Mouse (Mus musculus): ENCODE measurements around the gene Crcp.
"Not testable (repeated sequence)": the region's sequence is repeated elsewhere in the genome, so short reads cannot be mapped to it uniquely, and the experiment has no call there.

Crcp gene

GRCm38 (mm10) chr5:130023767-130024539 lies 5.1 kb upstream of the Crcp start:
- peak; percentile 80 to 82 for DNase-seq (ENCODE audit: low spot score in 2 of 2)

GRCm38 (mm10) chr5:130027134-130027533 lies 2.0 kb upstream of the Crcp start:
- no peak for DNase-seq (ENCODE audit: low spot score in 2 of 2)

DNA sequence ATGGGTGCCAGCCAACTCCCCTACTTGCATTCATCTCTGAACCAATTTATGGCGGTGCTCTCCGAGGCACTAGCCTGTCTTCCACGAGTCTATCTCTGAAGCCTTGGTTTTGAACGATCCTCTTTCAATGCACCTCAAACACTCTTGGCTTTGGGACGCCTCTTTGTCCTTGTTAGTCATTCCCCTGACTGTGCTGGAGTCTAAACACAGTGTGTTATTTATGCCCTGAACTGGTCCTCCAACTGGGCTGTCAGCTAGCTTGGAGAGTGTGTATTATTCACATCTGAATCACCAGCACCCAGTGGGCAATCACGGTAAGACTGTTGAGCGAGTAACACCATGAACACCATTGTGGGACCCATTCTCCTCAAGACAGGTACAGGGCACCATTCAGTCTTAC lies 1.4 kb upstream of the Crcp start:
- DNase-seq (ENCODE audit: low spot score in 2 of 2) = no peak

DNA sequence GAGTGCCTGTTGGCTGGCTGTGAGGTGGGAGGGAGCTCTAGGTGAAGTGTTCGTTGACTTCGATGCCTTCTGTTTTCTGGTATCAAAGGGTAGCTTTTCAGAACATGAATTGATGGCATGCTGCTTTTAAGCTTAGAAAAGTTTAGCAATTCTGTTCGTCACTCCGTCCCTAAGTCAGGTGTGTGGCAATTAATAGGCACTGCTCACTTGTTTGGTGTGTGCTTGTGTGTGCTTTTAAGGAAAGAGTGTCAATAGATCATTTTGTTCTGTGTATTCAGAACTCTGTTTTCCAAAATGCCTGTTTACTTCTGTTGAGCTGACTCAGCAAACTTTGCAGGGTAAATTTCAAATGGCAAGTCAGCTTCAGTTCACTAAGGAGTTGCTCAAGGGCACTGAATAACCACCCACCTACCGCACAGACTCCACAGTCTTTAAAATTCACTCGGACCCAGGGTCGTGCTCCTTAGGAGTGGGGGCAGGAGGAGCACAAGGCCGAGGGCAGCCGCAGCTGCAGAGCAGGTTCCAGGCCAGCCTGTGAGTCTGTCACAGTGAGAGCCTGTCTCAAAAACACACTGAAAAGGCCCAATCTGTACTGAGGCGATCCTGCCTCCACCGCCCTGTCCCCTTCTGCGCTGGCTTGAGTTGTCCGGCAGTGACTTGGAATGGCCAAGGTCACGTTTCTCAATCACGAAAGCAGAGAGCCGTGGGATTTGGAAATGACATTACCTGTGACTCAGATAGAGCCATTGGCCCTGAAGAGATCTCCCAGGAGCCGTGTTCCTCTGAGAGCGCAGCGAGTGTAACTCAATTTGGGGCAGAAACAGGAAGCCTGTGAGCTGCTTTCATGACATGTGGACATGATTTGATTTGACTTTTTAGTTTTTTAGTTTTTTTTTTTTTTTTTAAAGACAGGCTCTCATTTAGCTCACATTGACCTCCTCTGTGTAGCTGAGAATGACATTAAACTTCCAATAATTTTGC lies 2.6 kb downstream of the Crcp start:
- DNase-seq (ENCODE audit: low spot score in 2 of 2) = no peak

DNA sequence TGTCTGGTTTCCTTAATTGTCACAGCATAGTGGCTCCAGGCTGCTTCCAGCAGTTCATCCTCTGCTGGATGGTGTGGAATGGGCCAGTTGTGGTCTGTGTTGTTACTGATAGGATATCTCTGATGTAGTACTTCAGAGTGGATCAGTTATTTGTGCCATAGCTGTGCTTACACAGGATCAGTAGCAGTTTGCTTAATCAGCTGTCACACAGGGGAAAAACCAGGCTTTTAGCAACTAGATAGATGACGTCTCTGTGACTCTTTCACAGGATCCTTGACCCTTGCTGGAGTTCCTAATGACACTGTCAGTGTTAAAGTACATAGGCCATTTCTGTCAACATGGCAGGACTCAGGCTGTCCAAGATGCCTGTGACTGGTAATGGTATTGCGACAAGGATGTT lies 4.8 kb downstream of the Crcp start:
- DNase-seq (ENCODE audit: low spot score in 2 of 2) = no peak

- not testable (repeated sequence) for DNase-seq (ENCODE audit: low spot score in 2 of 2)
Observed at GRCm38 (mm10) chr5:130036300-130036699, 7.2 kb downstream of the Crcp start.

- peak; percentile 9 to 35 for DNase-seq (ENCODE audit: low spot score in 2 of 2)
Observed at GRCm38 (mm10) chr5:130037752-130038455, 8.8 kb downstream of the Crcp start.

GRCm38 (mm10) chr5:130040797-130041196 lies 11.7 kb downstream of the Crcp start:
- no peak for DNase-seq (ENCODE audit: low spot score in 2 of 2)

GRCm38 (mm10) chr5:130041262-130041661 lies 12.2 kb downstream of the Crcp start:
- DNase-seq (ENCODE audit: low spot score in 2 of 2) = no peak

DNA sequence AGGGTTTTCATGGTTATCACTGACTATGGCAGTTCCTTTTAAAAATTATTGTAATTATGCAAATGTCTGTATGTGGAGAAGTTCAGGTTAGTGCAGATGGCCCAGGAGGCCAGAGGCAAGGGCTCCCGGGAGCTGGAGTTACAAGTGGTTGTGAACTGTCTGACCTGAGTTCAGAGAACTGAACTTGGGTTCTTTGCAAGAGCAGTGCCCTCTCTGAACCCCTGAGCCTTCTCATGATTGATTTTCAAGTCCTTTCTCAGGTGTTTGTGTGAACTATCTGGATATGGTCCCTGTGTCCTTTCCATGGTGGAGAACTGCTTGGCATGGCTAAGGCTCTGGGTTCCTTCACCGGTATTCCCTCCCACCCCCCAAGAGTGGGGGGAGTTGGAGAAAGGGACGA lies 14.7 kb downstream of the Crcp start:
- DNase-seq (ENCODE audit: low spot score in 2 of 2) = no peak

- no peak for DNase-seq (ENCODE audit: low spot score in 2 of 2)
Observed at GRCm38 (mm10) chr5:130044201-130044695, 15.2 kb downstream of the Crcp start.

- DNase-seq (ENCODE audit: low spot score in 2 of 2) = no peak
Observed at GRCm38 (mm10) chr5:130046100-130046499, 17.0 kb downstream of the Crcp start.

DNA sequence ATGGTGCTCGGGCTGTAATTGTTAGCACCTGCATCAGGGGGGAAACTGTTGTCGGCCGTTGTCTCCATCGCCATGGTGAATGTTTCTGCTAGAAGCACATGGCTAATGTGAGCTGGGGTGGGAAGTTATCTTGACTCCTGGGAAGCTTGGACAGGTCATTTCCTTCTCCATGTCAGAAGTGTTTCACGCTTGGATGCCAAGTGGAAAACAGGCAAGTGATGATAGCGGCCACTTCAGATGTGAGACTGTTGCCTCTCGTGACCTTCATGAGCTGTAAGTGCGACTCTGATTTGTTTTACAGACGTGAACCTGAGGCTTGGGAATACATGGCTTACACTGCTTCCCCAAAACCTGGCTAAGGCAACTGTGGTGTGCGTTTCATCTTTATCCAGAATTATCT lies 17.5 kb downstream of the Crcp start:
- DNase-seq (ENCODE audit: low spot score in 2 of 2) = no peak

GRCm38 (mm10) chr5:130047013-130047412 lies 17.9 kb downstream of the Crcp start:
- DNase-seq (ENCODE audit: low spot score in 2 of 2) = no peak

DNA sequence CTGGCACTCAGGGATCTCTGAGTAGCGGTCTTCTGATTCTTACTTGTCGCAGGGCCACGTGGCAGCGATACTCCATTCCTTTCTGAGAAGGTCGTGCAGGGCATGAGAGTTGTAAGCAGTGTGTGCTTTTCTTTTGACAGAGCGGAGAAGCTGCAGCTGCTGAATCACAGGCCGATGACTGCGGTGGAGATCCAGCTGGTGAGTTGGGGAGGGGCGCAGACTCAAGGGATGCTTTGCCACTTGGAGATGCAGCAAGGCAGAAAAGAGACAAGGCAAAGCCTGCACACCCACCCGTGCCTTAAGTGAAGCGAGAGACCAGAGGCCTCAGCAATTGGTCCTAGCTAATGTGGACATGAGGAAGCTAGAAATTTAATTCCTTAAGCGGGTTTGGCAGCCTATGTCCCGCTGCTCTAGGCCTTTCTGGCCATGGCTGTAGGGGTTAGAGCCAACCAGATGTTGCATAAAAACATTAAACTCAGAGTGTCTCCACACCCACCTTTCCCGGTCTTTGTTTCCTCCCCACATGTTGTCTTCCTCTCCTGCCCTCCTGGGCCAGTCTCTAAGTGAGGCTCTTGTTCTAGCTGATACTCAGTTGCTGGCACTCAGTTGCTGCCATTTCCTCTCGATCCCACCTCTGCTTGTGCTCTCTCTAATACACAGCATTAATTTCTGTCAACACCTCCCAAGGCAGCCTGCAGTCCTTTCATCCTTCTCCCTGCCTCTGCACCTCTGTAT lies 19.9 kb downstream of the Crcp start:
- DNase-seq (ENCODE audit: low spot score in 2 of 2) = no peak

GRCm38 (mm10) chr5:130050416-130050815 lies 21.3 kb downstream of the Crcp start:
- no peak for DNase-seq (ENCODE audit: low spot score in 2 of 2)

DNA sequence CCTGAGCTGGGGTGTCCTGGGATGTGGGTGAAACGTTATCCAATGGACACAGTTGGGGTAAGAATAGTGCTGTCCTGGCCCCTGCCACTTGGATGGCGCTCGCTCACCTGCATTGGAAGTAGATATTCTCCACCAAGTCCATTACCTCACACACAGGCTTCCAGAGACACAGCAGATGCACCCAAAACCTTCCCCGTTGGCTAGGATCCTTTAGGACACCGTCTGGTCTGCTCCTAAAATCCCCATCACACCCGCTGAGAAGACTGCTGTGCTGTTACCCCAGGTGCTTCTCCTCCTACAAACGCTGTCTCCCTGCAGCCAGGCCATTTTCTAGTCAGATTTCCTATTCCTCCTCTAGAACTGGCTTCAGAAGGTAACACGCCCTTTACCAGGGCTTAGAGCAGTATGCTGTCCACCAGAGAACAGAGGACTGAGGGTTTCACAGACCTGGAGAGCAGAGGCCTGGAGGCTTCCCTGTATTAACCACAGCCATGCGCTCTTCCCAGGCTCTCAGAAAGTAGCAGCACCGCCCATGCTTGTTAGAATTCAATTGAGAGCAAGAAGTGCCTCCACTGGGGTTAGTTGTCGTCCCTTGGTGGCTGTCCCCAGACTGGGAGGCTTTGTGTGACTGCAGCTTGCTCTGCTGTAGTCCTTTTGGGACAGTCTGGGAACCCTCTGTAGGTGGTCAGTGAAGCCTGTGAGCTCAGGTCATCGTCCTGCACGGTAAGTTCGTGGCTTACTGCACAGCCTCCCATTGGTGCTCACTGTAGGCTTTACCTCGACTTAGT lies 22.2 kb downstream of the Crcp start:
- DNase-seq (ENCODE audit: low spot score in 2 of 2) = no peak

DNA sequence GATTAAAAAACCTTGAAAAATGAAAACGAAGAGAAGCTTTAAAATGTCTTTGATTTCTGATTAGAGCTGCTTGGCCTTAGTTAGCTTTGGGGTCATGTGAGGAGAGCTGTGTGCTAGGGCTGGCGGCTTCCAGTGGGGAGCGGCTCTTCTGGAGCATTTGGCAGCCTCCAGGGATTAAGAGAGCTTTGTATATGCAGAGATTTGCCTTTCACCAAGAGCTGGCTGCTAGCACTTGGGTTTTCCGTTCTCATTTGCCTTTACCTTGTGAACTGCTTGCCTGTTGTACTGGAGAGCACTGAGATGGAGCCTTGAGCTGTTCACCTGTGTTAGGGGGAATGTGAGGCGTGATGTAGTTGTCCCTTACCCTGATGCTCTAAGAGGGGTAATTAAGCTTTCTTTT lies 23.4 kb downstream of the Crcp start:
- no peak for DNase-seq (ENCODE audit: low spot score in 2 of 2)

DNA sequence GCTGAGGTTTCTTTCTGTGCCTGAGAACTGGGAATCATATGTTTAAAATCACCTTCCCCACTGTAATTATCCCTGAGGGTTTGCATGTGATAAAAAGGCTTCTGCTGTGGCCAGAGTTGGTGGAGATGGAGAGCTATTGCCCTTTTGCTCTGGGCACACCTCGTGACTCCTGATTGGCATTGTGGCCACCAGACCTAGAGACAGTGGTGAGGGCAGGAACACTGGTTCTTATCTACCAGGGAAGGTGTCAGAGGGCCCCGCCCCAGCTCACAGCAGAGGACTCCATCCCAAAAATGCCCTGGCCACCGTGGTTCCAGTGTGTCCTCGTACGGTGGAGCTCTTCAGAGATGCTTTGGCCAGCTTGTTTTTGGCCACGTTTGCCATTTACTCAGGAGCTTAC lies 23.9 kb downstream of the Crcp start:
- DNase-seq (ENCODE audit: low spot score in 2 of 2) = no peak

GRCm38 (mm10) chr5:130055688-130056087 lies 26.6 kb downstream of the Crcp start:
- DNase-seq (ENCODE audit: low spot score in 2 of 2) = no peak

Measured in natural killer cell, adult 2 months (primary cell).